Mouse (Mus musculus) leukemia stem cell, adult 10-12 weeks (primary cell): Measurements from ENCODE around the gene Mmp27. TPM values are rescaled to one million over a fixed set of nuclear protein-coding genes. Genes with fewer than 3 reads are reported as not detected.

Experiments used
- polyA plus RNA-seq: library from polyadenylated mRNA; stranded (reverse); fragments of >175 nt; gene quantifications from 2 replicates; pipeline ENCODE4 v1.2.3, GENCODE M21; 2012; ENCODE audit warnings: low replicate concordance

Gene Mmp27
- 0.13 TPM in 1 of 2 replicates, not detected in the other for polyA plus RNA-seq

GRCm38 (mm10) chr9:7571162-7571561 lies at the start of gene Mmp27:
TSS of gene Mmp27 (plus strand) at chr9:7571396.

GRCm38 (mm10) chr9:7558221-7559017 lies 12.8 kb upstream of the Mmp27 start, which contains the start of gene Mmp8:
TSS of gene Mmp8 (plus strand) at chr9:7558456.

GRCm38 (mm10) chr9:7627931-7628330 lies 56.7 kb downstream of the Mmp27 start, which contains the start of gene Mmp20:
TSS of gene Mmp20 (plus strand) at chr9:7628231.

Other genes starting within 250 kb of the Mmp27 start
- not detected in 2 replicates for gene Mmp12, start 227.0 kb upstream of the Mmp27 start, polyA plus RNA-seq
- not detected in 2 replicates for gene Mmp1b, start 183.3 kb upstream of the Mmp27 start, polyA plus RNA-seq
- 0.25 TPM in 1 of 2 replicates, not detected in the other for gene Mmp3, start 125.6 kb upstream of the Mmp27 start, polyA plus RNA-seq
- 0.24 TPM in 1 of 2 replicates, not detected in the other for gene Mmp10, start 69.0 kb upstream of the Mmp27 start, polyA plus RNA-seq
- gene Mmp8, start 12.9 kb upstream of the Mmp27 start, polyA plus RNA-seq = 0.11 TPM in 1 of 2 replicates, not detected in the other
- gene Mmp20, start 56.8 kb downstream of the Mmp27 start, polyA plus RNA-seq = not detected in 2 replicates
- not detected in 2 replicates for gene Mmp7, start 120.7 kb downstream of the Mmp27 start, polyA plus RNA-seq
- gene Tmem123, start 192.6 kb downstream of the Mmp27 start, polyA plus RNA-seq = 43.8 and 77.1 TPM in 2 replicates